Mouse (Mus musculus) spleen, adult 2 months (tissue): ENCODE measurements around the gene Fam76a.

ENCODE experiments used
- CTCF ChIP-seq: fragments of 200-500 bp; IDR thresholded peaks from 2 replicates; pipeline ENCODE4 v1.5.1; 2011; ENCODE audit warnings: mild to moderate bottlenecking, inconsistent platforms; ENCODE audit not compliant: insufficient read depth, insufficient read length, insufficient replicate concordance; ENCODE audit errors: extremely low read depth
- POLR2A ChIP-seq: fragments of 200-500 bp; IDR thresholded peaks from 2 replicates; pipeline ENCODE4 v1.6.1; 2011; ENCODE audit warnings: low read depth, low read length, inconsistent platforms

GRCm38 (mm10) chr4:132912156-132912555 lies 10.2 kb downstream of the Fam76a start:
- TF ChIP-seq CTCF, result no peak
- TF ChIP-seq POLR2A, result no peak
